Mouse (Mus musculus) adrenal gland, postnatal 0 days (tissue): ENCODE data around the gene Ptgr1. TPM values are rescaled to one million over a fixed set of nuclear protein-coding genes. Genes with fewer than 3 reads are reported as not detected.

Experiments
- polyA plus RNA-seq: library from polyadenylated mRNA; unstranded; fragments of >200 nt; fragmentation: Nextera tagmentation; extraction: Ambion mirVana; gene quantifications from 2 replicates; pipeline ENCODE4 v1.2.1, GENCODE M21; 2015

Ptgr1 gene
- polyA plus RNA-seq, result 27.7 and 31.5 TPM in 2 replicates

DNA sequence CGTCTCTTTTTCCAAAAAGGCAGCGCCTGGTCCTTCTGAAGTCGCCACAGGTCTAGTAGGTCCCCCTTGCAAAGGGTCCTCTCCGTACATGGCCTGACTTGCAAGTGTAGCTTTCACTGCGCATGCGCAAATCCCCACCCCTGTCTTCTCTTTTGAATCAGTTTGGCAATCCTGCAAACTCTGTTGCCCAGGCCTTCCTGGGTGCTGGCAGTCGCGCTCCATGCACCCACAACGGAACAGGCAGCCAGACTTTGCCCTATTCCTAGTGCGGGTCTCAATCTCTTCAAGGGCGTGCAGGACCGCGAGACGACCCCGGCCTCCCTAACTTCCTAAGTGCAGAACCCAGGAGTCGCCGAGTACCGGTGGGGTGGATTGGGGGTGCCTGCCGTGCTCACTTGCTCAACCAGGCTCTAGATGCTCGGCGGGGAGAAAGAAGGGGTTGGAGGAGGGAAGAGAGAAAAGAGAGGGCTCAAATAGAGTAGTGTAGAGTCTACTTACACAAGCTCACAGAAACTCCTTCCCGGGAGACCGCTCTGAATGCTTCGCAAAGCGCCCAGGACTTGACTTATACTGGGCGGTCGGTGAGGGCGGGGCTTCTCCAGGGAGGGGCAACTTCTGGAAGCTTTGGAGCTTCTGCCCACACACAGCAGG is at the start of gene Ptgr1:
Gene Ptgr1 (minus strand): TSS at position 580 of the 651 bp plus-strand sequence.

GRCm38 (mm10) chr4:59034918-59035785 is 48.2 kb upstream of the Ptgr1 start, which contains the start of gene Gng10:
TSS of gene Gng10 (plus strand) at chr4:59035088.

DNA sequence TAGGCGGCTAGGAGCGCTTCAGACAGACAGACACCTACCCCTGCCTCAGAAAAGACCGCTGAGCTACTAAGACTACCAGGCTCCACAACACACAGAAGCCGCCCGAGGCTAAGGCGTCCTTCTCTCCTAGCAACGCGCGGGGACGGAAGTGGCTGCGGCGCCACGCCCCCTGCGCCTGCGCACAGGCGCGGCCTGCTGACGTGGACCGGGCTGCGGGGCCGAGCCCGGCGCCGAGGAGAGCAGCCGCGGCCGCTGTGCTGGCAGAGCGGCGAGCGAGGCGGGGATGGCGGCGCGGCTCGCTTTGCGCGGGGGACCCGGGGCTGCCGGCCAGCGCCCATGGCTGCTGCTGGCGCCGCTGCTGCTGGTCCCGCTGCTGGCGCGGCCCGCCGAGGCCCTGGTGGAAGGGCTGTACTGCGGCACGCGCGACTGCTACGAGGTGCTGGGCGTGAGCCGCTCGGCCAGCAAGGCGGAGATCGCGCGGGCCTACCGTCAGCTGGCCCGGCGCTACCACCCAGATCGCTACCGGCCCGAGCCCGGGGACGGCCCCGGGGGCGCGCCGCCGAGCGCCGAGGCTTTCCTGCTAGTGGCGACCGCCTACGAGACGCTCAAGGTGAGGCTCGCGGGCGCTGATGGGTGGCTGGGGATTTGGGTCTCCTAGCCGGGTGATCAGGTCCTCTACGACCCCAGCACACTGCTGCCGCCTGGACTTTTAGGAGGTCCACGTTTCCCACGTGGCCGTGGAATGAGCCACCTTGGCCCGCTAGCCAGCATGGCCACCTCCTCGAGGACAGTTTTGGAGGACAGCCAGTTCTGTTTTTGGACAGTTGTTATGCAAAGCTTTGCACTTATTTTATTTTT is 16.3 kb upstream of the Ptgr1 start, which contains the start of gene Gm20503:
Gene Gm20503 (plus strand): TSS at position 263 of the 858 bp plus-strand sequence.

GRCm38 (mm10) chr4:58994762-58995161 is 7.8 kb upstream of the Ptgr1 start, which contains the start of gene Dnajc25:
TSS of gene Dnajc25 (plus strand) at chr4:58995062.

GRCm38 (mm10) chr4:58943420-58944205 is 43.3 kb downstream of the Ptgr1 start, which contains the start of gene Zkscan16:
TSS of gene Zkscan16 (plus strand) at chr4:58943628.

Other genes with a start within 250 kb of the Ptgr1 start
- gene Olfr267, start 199.4 kb downstream of the Ptgr1 start, polyA plus RNA-seq, result 0.08 TPM in 1 of 2 replicates, not detected in the other
- 19.2 and 25.4 TPM in 2 replicates for gene Ecpas, start 74.4 kb downstream of the Ptgr1 start, polyA plus RNA-seq
- 0.30 and 0.36 TPM in 2 replicates for gene Zkscan16, start 43.5 kb downstream of the Ptgr1 start, polyA plus RNA-seq
- 12.3 and 12.9 TPM in 2 replicates for gene Dnajc25, start 7.9 kb upstream of the Ptgr1 start, polyA plus RNA-seq
- 16.4 and 17.3 TPM in 2 replicates for gene Gm20503, start 16.1 kb upstream of the Ptgr1 start, polyA plus RNA-seq
- gene Gng10, start 48.0 kb upstream of the Ptgr1 start, polyA plus RNA-seq, result 108 and 118 TPM in 2 replicates
- not detected in 2 replicates for gene AI481877, start 151.9 kb upstream of the Ptgr1 start, polyA plus RNA-seq
- gene Ugcg, start 202.1 kb upstream of the Ptgr1 start, polyA plus RNA-seq, result 6.9 and 12.5 TPM in 2 replicates